Mouse (Mus musculus): ENCODE results near the gene Pnpla1. TPM values are rescaled to one million over a fixed set of nuclear protein-coding genes. Genes with fewer than 3 reads are reported as not detected.

Gene Pnpla1
- polyA plus RNA-seq, 1 experiment from 2014 or later = not detected

- WGBS = 23% methylated on average over 23 of the region's 23 CpGs
- peaks cover 21% of the 10 kb centered on the region for H3K4me1 ChIP-seq (ENCODE audit: control insufficient read depth, insufficient read depth, low read length)
- no peaks in the 10 kb centered on the region for H3K36me3 ChIP-seq (ENCODE audit: control insufficient read depth, insufficient read depth, low read length)
- peak overlapping the region; percentile 94 for H3K27ac ChIP-seq (ENCODE audit: low read length)
- H3K9ac ChIP-seq (ENCODE audit: low read depth, low read length) = peak overlapping the region; percentile 46; the same call in 1 of the 2 replicates
- ATAC-seq = peak; percentile 95
- 0 out of 2 replicates have a peak overlapping the region, but pooled peaks have one; percentile 3 for H3K4me3 ChIP-seq (ENCODE audit: low read depth, low read length)
- no peaks in the 10 kb centered on the region for H3K27me3 ChIP-seq (ENCODE audit: control insufficient read depth, insufficient read depth, low read depth, low read length)
- peak overlapping the region; percentile 41 for H3K4me2 ChIP-seq (ENCODE audit: low read length)
- no peaks in the 10 kb centered on the region for H3K9me3 ChIP-seq (replicated peaks; ENCODE audit: control insufficient read depth, low read length, poor library complexity, severe bottlenecking)
These were observed 46.5 kb downstream of the Pnpla1 start for GRCm38 (mm10) chr17:28904546-28905376.

GRCm38 (mm10) chr17:28905377-28905916 lies 47.2 kb downstream of the Pnpla1 start:
- Histone ChIP-seq H3K27me3 (ENCODE audit: control insufficient read depth, insufficient read depth, low read depth, low read length) (no peaks in the 10 kb centered on the region), H3K9me3 (replicated peaks; ENCODE audit: control insufficient read depth, low read length, poor library complexity, severe bottlenecking) (no peaks in the 10 kb centered on the region), H3K27ac (ENCODE audit: low read length) (peak overlapping the region; percentile 94), H3K36me3 (ENCODE audit: control insufficient read depth, insufficient read depth, low read length) (no peaks in the 10 kb centered on the region), H3K4me2 (ENCODE audit: low read length) (peak overlapping the region; percentile 41), H3K4me3 (ENCODE audit: low read depth, low read length) (no peak overlapping the region), H3K4me1 (ENCODE audit: control insufficient read depth, insufficient read depth, low read length) (peaks cover 21% of the 10 kb centered on the region), H3K9ac (ENCODE audit: low read depth, low read length) (peak overlapping the region; percentile 46; the same call in 1 of the 2 replicates)
- ATAC-seq = peak; percentile 21; the same call in 1 of the 2 replicates
- 61% methylated on average over 13 of the region's 13 CpGs for WGBS

- Histone ChIP-seq H3K27me3 (ENCODE audit: control insufficient read depth, insufficient read depth, low read depth, low read length) (no peaks in the 10 kb centered on the region), H3K27ac (ENCODE audit: low read length) (peak overlapping the region; percentile 50; the same call in 1 of the 2 replicates), H3K4me3 (ENCODE audit: low read depth, low read length) (no peak overlapping the region), H3K9me3 (replicated peaks; ENCODE audit: control insufficient read depth, low read length, poor library complexity, severe bottlenecking) (no peaks in the 10 kb centered on the region), H3K4me2 (ENCODE audit: low read length) (no peak overlapping the region), H3K36me3 (ENCODE audit: control insufficient read depth, insufficient read depth, low read length) (no peaks in the 10 kb centered on the region), H3K9ac (ENCODE audit: low read depth, low read length) (no peak overlapping the region), H3K4me1 (ENCODE audit: control insufficient read depth, insufficient read depth, low read length) (peaks cover 21% of the 10 kb centered on the region)
- 50% methylated on average over 7 of the region's 7 CpGs for WGBS
- ATAC-seq = no peak
These were observed 49.7 kb downstream of the Pnpla1 start for GRCm38 (mm10) chr17:28907959-28908358.

- Histone ChIP-seq H3K27me3 (ENCODE audit: control insufficient read depth, insufficient read depth, low read depth, low read length) (no peaks in the 10 kb centered on the region), H3K36me3 (ENCODE audit: control insufficient read depth, insufficient read depth, low read length) (no peaks in the 10 kb centered on the region), H3K4me1 (ENCODE audit: control insufficient read depth, insufficient read depth, low read length) (peaks cover 17% of the 10 kb centered on the region), H3K27ac (ENCODE audit: low read length) (no peak overlapping the region), H3K4me2 (ENCODE audit: low read length) (peak overlapping the region; percentile 35), H3K4me3 (ENCODE audit: low read depth, low read length) (0 out of 2 replicates have a peak overlapping the region, but pooled peaks have one; percentile 7), H3K9me3 (replicated peaks; ENCODE audit: control insufficient read depth, low read length, poor library complexity, severe bottlenecking) (no peaks in the 10 kb centered on the region), H3K9ac (ENCODE audit: low read depth, low read length) (no peak overlapping the region)
- WGBS = 8% methylated on average over 29 of the region's 29 CpGs
- no peak for ATAC-seq
These were observed 51.2 kb downstream of the Pnpla1 start for GRCm38 (mm10) chr17:28909252-28909941.

GRCm38 (mm10) chr17:28910139-28910538 lies 51.9 kb downstream of the Pnpla1 start:
- Histone ChIP-seq H3K4me3 (ENCODE audit: low read depth, low read length) (no peak overlapping the region), H3K4me1 (ENCODE audit: control insufficient read depth, insufficient read depth, low read length) (peaks cover 11% of the 10 kb centered on the region)
- WGBS = 28% methylated on average over 7 of the region's 7 CpGs

GRCm38 (mm10) chr17:28913200-28913599 lies 55.0 kb downstream of the Pnpla1 start:
- H3K4me3 ChIP-seq (ENCODE audit: low read depth, low read length) = no peak overlapping the region
- no peak for ATAC-seq
- H3K9me3 ChIP-seq (replicated peaks; ENCODE audit: control insufficient read depth, low read length, poor library complexity, severe bottlenecking) = no peaks in the 10 kb centered on the region
- no peak overlapping the region for H3K4me2 ChIP-seq (ENCODE audit: low read length)
- H3K36me3 ChIP-seq (ENCODE audit: control insufficient read depth, insufficient read depth, low read length) = no peaks in the 10 kb centered on the region
- WGBS = 77% methylated on average over 5 of the region's 5 CpGs
- H3K4me1 ChIP-seq (ENCODE audit: control insufficient read depth, insufficient read depth, low read length) = peaks cover 5% of the 10 kb centered on the region; the same call in 1 of the 2 replicates
- no peak overlapping the region for H3K27ac ChIP-seq (ENCODE audit: low read length)
- H3K27me3 ChIP-seq (ENCODE audit: control insufficient read depth, insufficient read depth, low read depth, low read length) = no peaks in the 10 kb centered on the region
- no peak overlapping the region for H3K9ac ChIP-seq (ENCODE audit: low read depth, low read length)

More at GRCm38 (mm10) chr17:28910139-28910538, 51.9 kb downstream of the Pnpla1 start:
- Histone ChIP-seq H3K4me2 (ENCODE audit: low read length) (no peak overlapping the region), H3K9ac (ENCODE audit: low read depth, low read length) (no peak overlapping the region), H3K27me3 (ENCODE audit: control insufficient read depth, insufficient read depth, low read depth, low read length) (no peaks in the 10 kb centered on the region), H3K9me3 (replicated peaks; ENCODE audit: control insufficient read depth, low read length, poor library complexity, severe bottlenecking) (no peaks in the 10 kb centered on the region), H3K36me3 (ENCODE audit: control insufficient read depth, insufficient read depth, low read length) (no peaks in the 10 kb centered on the region), H3K27ac (ENCODE audit: low read length) (no peak overlapping the region)
- no peak for ATAC-seq

GRCm38 (mm10) chr17:28913940-28914339 lies 55.7 kb downstream of the Pnpla1 start:
- Histone ChIP-seq H3K4me3 (ENCODE audit: low read depth, low read length) (no peak overlapping the region), H3K27me3 (ENCODE audit: control insufficient read depth, insufficient read depth, low read depth, low read length) (no peaks in the 10 kb centered on the region), H3K9ac (ENCODE audit: low read depth, low read length) (no peak overlapping the region), H3K4me2 (ENCODE audit: low read length) (no peak overlapping the region), H3K27ac (ENCODE audit: low read length) (no peak overlapping the region), H3K4me1 (ENCODE audit: control insufficient read depth, insufficient read depth, low read length) (0 out of 2 replicates have a peak, but pooled peaks cover 3% of the 10 kb centered on the region), H3K36me3 (ENCODE audit: control insufficient read depth, insufficient read depth, low read length) (no peaks in the 10 kb centered on the region), H3K9me3 (replicated peaks; ENCODE audit: control insufficient read depth, low read length, poor library complexity, severe bottlenecking) (no peaks in the 10 kb centered on the region)
- WGBS = 83% methylated on average over 6 of the region's 6 CpGs
- no peak for ATAC-seq

GRCm38 (mm10) chr17:28915060-28915628 lies 56.9 kb downstream of the Pnpla1 start, which contains the start of gene 4930539E08Rik:
TSS of gene 4930539E08Rik (minus strand) at chr17:28915324.
- no peaks in the 10 kb centered on the region for H3K27me3 ChIP-seq (ENCODE audit: control insufficient read depth, insufficient read depth, low read depth, low read length)
- H3K4me1 ChIP-seq (ENCODE audit: control insufficient read depth, insufficient read depth, low read length) = no peaks in the 10 kb centered on the region
- no peaks in the 10 kb centered on the region for H3K36me3 ChIP-seq (ENCODE audit: control insufficient read depth, insufficient read depth, low read length)
- H3K4me3 ChIP-seq (ENCODE audit: low read depth, low read length) = no peak within 1 kb of the TSS
- H3K9me3 ChIP-seq (replicated peaks; ENCODE audit: control insufficient read depth, low read length, poor library complexity, severe bottlenecking) = no peaks in the 10 kb centered on the region
- no peak within 1 kb of the TSS for H3K9ac ChIP-seq (ENCODE audit: low read depth, low read length)
- no peak within 1 kb of the TSS for H3K4me2 ChIP-seq (ENCODE audit: low read length)
- H3K27ac ChIP-seq (ENCODE audit: low read length) = no peak within 1 kb of the TSS
- ATAC-seq = no peak
- 66% methylated on average over 12 of the region's 12 CpGs for WGBS
